Mouse (Mus musculus) heart, embryonic 16.5 days (tissue): Measurements from ENCODE around the gene Synrg. TPM values are rescaled to one million over a fixed set of nuclear protein-coding genes. Genes with fewer than 3 reads are reported as not detected.

Source experiments
- ATAC-seq: fragments of 200-750 bp; cut with Nextera tagmentation; replicated peaks from 2 replicates; pipeline ENCODE4 v1.8.0; 2017; ENCODE audit warnings: moderate number of reproducible peaks; ENCODE audit not compliant: insufficient read depth, low FRiP score; ENCODE audit errors: extremely low read depth
- H3K27ac ChIP-seq: fragments of 300-500 bp; sonication (generic); 2 replicates; pipeline ENCODE4 v1.5.1; 2014; ENCODE audit warnings: mild to moderate bottlenecking, low read length, control low read depth, moderate library complexity
- H3K27me3 ChIP-seq: fragments of 300-500 bp; sonication (generic); 2 replicates; pipeline ENCODE4 v1.6.1; 2014; ENCODE audit warnings: low read length, mixed read lengths; ENCODE audit not compliant: control insufficient read depth, insufficient read depth
- H3K36me3 ChIP-seq: fragments of 300-500 bp; sonication (generic); 2 replicates; pipeline ENCODE4 v1.6.1; 2014; ENCODE audit not compliant: control insufficient read depth, insufficient read depth
- H3K4me1 ChIP-seq: fragments of 300-500 bp; sonication (generic); 2 replicates; pipeline ENCODE4 v1.6.1; 2014; ENCODE audit warnings: low read length, mixed read lengths; ENCODE audit not compliant: control insufficient read depth, insufficient read depth
- H3K4me2 ChIP-seq: fragments of 300-500 bp; sonication (generic); 2 replicates; pipeline ENCODE4 v1.6.1; 2014; ENCODE audit warnings: low read depth, mild to moderate bottlenecking, control low read depth, low read length
- H3K4me3 ChIP-seq: fragments of 300-500 bp; sonication (generic); 2 replicates; pipeline ENCODE4 v1.5.1; 2014; ENCODE audit warnings: mild to moderate bottlenecking, control low read depth, low read length
- H3K9ac ChIP-seq: fragments of 300-500 bp; sonication (generic); 2 replicates; pipeline ENCODE4 v1.6.1; 2014; ENCODE audit warnings: low read length, control low read depth
- H3K9me3 ChIP-seq: fragments of 300-500 bp; sonication (generic); replicated peaks from 2 replicates; pipeline ENCODE4 v1.6.1; 2016; ENCODE audit warnings: low read length; ENCODE audit not compliant: control insufficient read depth
- WGBS: fragments of 180-500 bp; shearing (Covaris S2); extraction: QIAGEN DNeasy Blood & Tissue Kit; methylation state at CpG from one replicate; pipeline ENCODE4 v1.1.7; 2014; 5-methylcytosine and 5-hydroxymethylcytosine counted together
- polyA plus RNA-seq: library from polyadenylated mRNA; unstranded; fragments of >200 nt; fragmentation: Nextera tagmentation; extraction: Ambion mirVana; gene quantifications from 2 replicates; pipeline ENCODE4 v1.2.1, GENCODE M21; 2015

Synrg gene
- 8.3 and 9.2 TPM in 2 replicates for polyA plus RNA-seq

- peak within 1 kb of the TSS; percentile 74; the same call in 1 of the 2 replicates for H3K27ac ChIP-seq
- peak within 1 kb of the TSS; percentile 79 for H3K4me3 ChIP-seq
- peak within 1 kb of the TSS; percentile 82 for H3K4me2 ChIP-seq
- peaks cover 5% of the 10 kb centered on the region for H3K4me1 ChIP-seq
- peaks cover 14% of the 10 kb centered on the region for H3K36me3 ChIP-seq
- H3K27me3 ChIP-seq: no peaks in the 10 kb centered on the region
- peak within 1 kb of the TSS; percentile 87 for H3K9ac ChIP-seq
- no peaks in the 10 kb centered on the region for H3K9me3 ChIP-seq
- 2% methylated on average over 65 of the region's 76 CpGs for WGBS
- peak; percentile 97 for ATAC-seq
Measured at GRCm38 (mm10) chr11:83963991-83964921, at the start of gene Synrg. Gene Synrg (plus strand): TSS chr11:83964428.

- Histone ChIP-seq H3K27me3 (no peaks in the 10 kb centered on the region), H3K27ac (no peak overlapping the region), H3K4me2 (no peak overlapping the region), H3K9me3 (no peaks in the 10 kb centered on the region), H3K9ac (no peak overlapping the region), H3K4me3 (no peak overlapping the region), H3K36me3 (no peaks in the 10 kb centered on the region), H3K4me1 (no peaks in the 10 kb centered on the region)
- no peak for ATAC-seq
- 48% methylated on average over 4 of the region's 4 CpGs for WGBS
Measured at GRCm38 (mm10) chr11:83914501-83914900, 49.7 kb upstream of the Synrg start.

- WGBS: 73% methylated on average over 2 of the region's 2 CpGs
Measured at GRCm38 (mm10) chr11:83922600-83922999, 41.6 kb upstream of the Synrg start.

GRCm38 (mm10) chr11:83927097-83927496, 37.1 kb upstream of the Synrg start:
- Histone ChIP-seq H3K36me3 (no peaks in the 10 kb centered on the region), H3K4me2 (no peak overlapping the region), H3K9ac (no peak overlapping the region), H3K27me3 (no peaks in the 10 kb centered on the region), H3K9me3 (0 out of 2 replicates have a peak, but pooled peaks cover 4% of the 10 kb centered on the region), H3K27ac (no peak overlapping the region), H3K4me3 (no peak overlapping the region), H3K4me1 (no peaks in the 10 kb centered on the region)
- ATAC-seq: no peak
- WGBS: 58% methylated on average over 3 of the region's 3 CpGs

More at GRCm38 (mm10) chr11:83922600-83922999, 41.6 kb upstream of the Synrg start:
- no peak for ATAC-seq
- Histone ChIP-seq H3K9ac (no peak overlapping the region), H3K36me3 (no peaks in the 10 kb centered on the region), H3K4me3 (no peak overlapping the region), H3K9me3 (0 out of 2 replicates have a peak, but pooled peaks cover 4% of the 10 kb centered on the region), H3K27me3 (no peaks in the 10 kb centered on the region), H3K4me1 (no peaks in the 10 kb centered on the region), H3K4me2 (no peak overlapping the region), H3K27ac (no peak overlapping the region)

- H3K27me3 ChIP-seq: no peaks in the 10 kb centered on the region
- no peak overlapping the region for H3K27ac ChIP-seq
- WGBS: 70% methylated on average over 10 of the region's 10 CpGs
Measured at GRCm38 (mm10) chr11:83932506-83933106, 31.6 kb upstream of the Synrg start.

GRCm38 (mm10) chr11:83933376-83933775, 30.9 kb upstream of the Synrg start:
- no peak for ATAC-seq

More at GRCm38 (mm10) chr11:83932506-83933106, 31.6 kb upstream of the Synrg start:
- Histone ChIP-seq H3K4me1 (no peaks in the 10 kb centered on the region), H3K9me3 (no peaks in the 10 kb centered on the region), H3K9ac (no peak overlapping the region), H3K4me2 (no peak overlapping the region), H3K36me3 (no peaks in the 10 kb centered on the region), H3K4me3 (no peak overlapping the region)
- ATAC-seq: no peak

GRCm38 (mm10) chr11:83935986-83936665, 28.1 kb upstream of the Synrg start:
- 14% methylated on average over 7 of the region's 7 CpGs for WGBS
- H3K4me3 ChIP-seq: no peak overlapping the region
- H3K27ac ChIP-seq: no peak overlapping the region
- ATAC-seq: 0 out of 2 replicates have a peak, but pooled peaks have one; percentile 37
- no peak overlapping the region for H3K4me2 ChIP-seq
- H3K36me3 ChIP-seq: no peaks in the 10 kb centered on the region
- no peaks in the 10 kb centered on the region; the same call in 1 of the 2 replicates for H3K27me3 ChIP-seq
- no peak overlapping the region for H3K9ac ChIP-seq
- no peaks in the 10 kb centered on the region for H3K4me1 ChIP-seq
- H3K9me3 ChIP-seq: no peaks in the 10 kb centered on the region

More at GRCm38 (mm10) chr11:83933376-83933775, 30.9 kb upstream of the Synrg start:
- Histone ChIP-seq H3K4me1 (no peaks in the 10 kb centered on the region), H3K27me3 (no peaks in the 10 kb centered on the region), H3K4me2 (no peak overlapping the region), H3K36me3 (no peaks in the 10 kb centered on the region), H3K27ac (no peak overlapping the region), H3K9ac (no peak overlapping the region), H3K9me3 (no peaks in the 10 kb centered on the region), H3K4me3 (no peak overlapping the region)
- WGBS: 84% methylated on average over 4 of the region's 4 CpGs

GRCm38 (mm10) chr11:83938556-83938955, 25.7 kb upstream of the Synrg start:
- no peak overlapping the region for H3K9ac ChIP-seq
- no peak overlapping the region for H3K4me2 ChIP-seq
- peaks cover 4% of the 10 kb centered on the region; the same call in 1 of the 2 replicates for H3K4me1 ChIP-seq
- no peaks in the 10 kb centered on the region; the same call in 1 of the 2 replicates for H3K27me3 ChIP-seq
- no peak for ATAC-seq
- no peaks in the 10 kb centered on the region for H3K9me3 ChIP-seq
- no peaks in the 10 kb centered on the region for H3K36me3 ChIP-seq
- no peak overlapping the region for H3K4me3 ChIP-seq
- H3K27ac ChIP-seq: no peak overlapping the region
- 69% methylated on average over 8 of the region's 8 CpGs for WGBS
